Mouse (Mus musculus): ENCODE data around the gene Gm20388. TPM values are rescaled to one million over a fixed set of nuclear protein-coding genes. Genes with fewer than 3 reads are reported as not detected.

The Gm20388 gene
- polyA plus RNA-seq, 1 experiment from 2014 or later, result 47.1 TPM

- WGBS (ENCODE audit: missing documents), result 63% methylated on average over 5 of the region's 5 CpGs
- no peaks in the 10 kb centered on the region for H3K79me2 ChIP-seq (ENCODE audit: inconsistent target)
- H3K4me3 ChIP-seq (ENCODE audit: inconsistent target), result no peak overlapping the region
- H3K27ac ChIP-seq, result no peak overlapping the region
- H3K36me3 ChIP-seq (ENCODE audit: inconsistent target), result no peaks in the 10 kb centered on the region
These were observed 460.5 kb downstream of the Gm20388 start for GRCm38 (mm10) chr8:120371146-120371545.

- 77% methylated on average over 7 of the region's 8 CpGs for WGBS (ENCODE audit: missing documents)
- no peaks in the 10 kb centered on the region for H3K36me3 ChIP-seq (ENCODE audit: inconsistent target)
- H3K27ac ChIP-seq, result no peak overlapping the region
- no peak overlapping the region for H3K4me3 ChIP-seq (ENCODE audit: inconsistent target)
- H3K79me2 ChIP-seq (ENCODE audit: inconsistent target), result no peaks in the 10 kb centered on the region
These were observed 461.2 kb downstream of the Gm20388 start for GRCm38 (mm10) chr8:120371725-120372457.

- H3K4me3 ChIP-seq (ENCODE audit: inconsistent target), result no peak overlapping the region
- WGBS (ENCODE audit: missing documents), result 94% methylated on average over 6 of the region's 6 CpGs
- H3K27ac ChIP-seq, result no peak overlapping the region
- H3K79me2 ChIP-seq (ENCODE audit: inconsistent target), result no peaks in the 10 kb centered on the region
- H3K36me3 ChIP-seq (ENCODE audit: inconsistent target), result no peaks in the 10 kb centered on the region
These were observed 462.0 kb downstream of the Gm20388 start for GRCm38 (mm10) chr8:120372684-120373083.

- Histone ChIP-seq H3K36me3 (ENCODE audit: inconsistent target) (no peaks in the 10 kb centered on the region), H3K4me3 (ENCODE audit: inconsistent target) (no peak overlapping the region), H3K79me2 (ENCODE audit: inconsistent target) (no peaks in the 10 kb centered on the region), H3K27ac (no peak overlapping the region)
- WGBS (ENCODE audit: missing documents), result 76% methylated on average over 3 of the region's 3 CpGs
These were observed 463.0 kb downstream of the Gm20388 start for GRCm38 (mm10) chr8:120373621-120374020.

- H3K36me3 ChIP-seq (ENCODE audit: inconsistent target), result no peaks in the 10 kb centered on the region
- no peak overlapping the region for H3K27ac ChIP-seq
- WGBS (ENCODE audit: missing documents), result 100% methylated on average over 1 of the region's 1 CpGs
- H3K4me3 ChIP-seq (ENCODE audit: inconsistent target), result no peak overlapping the region
- no peaks in the 10 kb centered on the region for H3K79me2 ChIP-seq (ENCODE audit: inconsistent target)
These were observed 463.4 kb downstream of the Gm20388 start for GRCm38 (mm10) chr8:120374070-120374469.

DNA sequence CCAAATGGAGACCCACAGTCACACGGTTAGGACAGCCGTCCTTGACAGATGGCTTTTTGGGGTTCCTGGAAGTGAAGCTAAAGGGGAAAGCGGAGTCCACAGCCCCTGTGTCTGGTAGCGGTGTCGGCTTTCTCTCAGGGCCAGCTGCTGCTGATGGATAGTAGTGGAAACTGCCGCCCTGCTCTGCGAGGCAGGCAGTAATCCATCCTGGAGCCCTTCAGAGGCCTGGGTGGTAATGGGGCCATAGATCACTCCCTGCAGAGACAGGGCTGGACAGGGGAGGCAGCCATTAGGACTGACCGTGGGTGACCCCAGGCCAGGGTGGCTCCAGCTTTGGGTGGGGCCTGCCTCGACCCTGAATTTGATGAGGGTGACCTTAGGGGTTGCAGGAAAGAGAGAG is 463.9 kb downstream of the Gm20388 start:
- Histone ChIP-seq H3K79me2 (ENCODE audit: inconsistent target) (no peaks in the 10 kb centered on the region), H3K4me3 (ENCODE audit: inconsistent target) (no peak overlapping the region), H3K36me3 (ENCODE audit: inconsistent target) (no peaks in the 10 kb centered on the region), H3K27ac (no peak overlapping the region)
- 77% methylated on average over 9 of the region's 9 CpGs for WGBS (ENCODE audit: missing documents)

- no peaks in the 10 kb centered on the region for H3K36me3 ChIP-seq (ENCODE audit: inconsistent target)
- H3K27ac ChIP-seq, result no peak overlapping the region
- no peaks in the 10 kb centered on the region for H3K79me2 ChIP-seq (ENCODE audit: inconsistent target)
- no peak overlapping the region for H3K4me3 ChIP-seq (ENCODE audit: inconsistent target)
- WGBS (ENCODE audit: missing documents), result 32% methylated on average over 5 of the region's 5 CpGs
These were observed 464.5 kb downstream of the Gm20388 start for GRCm38 (mm10) chr8:120375170-120375569.

- WGBS (ENCODE audit: missing documents), result 83% methylated on average over 4 of the region's 4 CpGs
- no peaks in the 10 kb centered on the region for H3K36me3 ChIP-seq (ENCODE audit: inconsistent target)
- H3K79me2 ChIP-seq (ENCODE audit: inconsistent target), result no peaks in the 10 kb centered on the region
- H3K27ac ChIP-seq, result no peak overlapping the region
- H3K4me3 ChIP-seq (ENCODE audit: inconsistent target), result no peak overlapping the region
These were observed 465.6 kb downstream of the Gm20388 start for GRCm38 (mm10) chr8:120376215-120376614.

DNA sequence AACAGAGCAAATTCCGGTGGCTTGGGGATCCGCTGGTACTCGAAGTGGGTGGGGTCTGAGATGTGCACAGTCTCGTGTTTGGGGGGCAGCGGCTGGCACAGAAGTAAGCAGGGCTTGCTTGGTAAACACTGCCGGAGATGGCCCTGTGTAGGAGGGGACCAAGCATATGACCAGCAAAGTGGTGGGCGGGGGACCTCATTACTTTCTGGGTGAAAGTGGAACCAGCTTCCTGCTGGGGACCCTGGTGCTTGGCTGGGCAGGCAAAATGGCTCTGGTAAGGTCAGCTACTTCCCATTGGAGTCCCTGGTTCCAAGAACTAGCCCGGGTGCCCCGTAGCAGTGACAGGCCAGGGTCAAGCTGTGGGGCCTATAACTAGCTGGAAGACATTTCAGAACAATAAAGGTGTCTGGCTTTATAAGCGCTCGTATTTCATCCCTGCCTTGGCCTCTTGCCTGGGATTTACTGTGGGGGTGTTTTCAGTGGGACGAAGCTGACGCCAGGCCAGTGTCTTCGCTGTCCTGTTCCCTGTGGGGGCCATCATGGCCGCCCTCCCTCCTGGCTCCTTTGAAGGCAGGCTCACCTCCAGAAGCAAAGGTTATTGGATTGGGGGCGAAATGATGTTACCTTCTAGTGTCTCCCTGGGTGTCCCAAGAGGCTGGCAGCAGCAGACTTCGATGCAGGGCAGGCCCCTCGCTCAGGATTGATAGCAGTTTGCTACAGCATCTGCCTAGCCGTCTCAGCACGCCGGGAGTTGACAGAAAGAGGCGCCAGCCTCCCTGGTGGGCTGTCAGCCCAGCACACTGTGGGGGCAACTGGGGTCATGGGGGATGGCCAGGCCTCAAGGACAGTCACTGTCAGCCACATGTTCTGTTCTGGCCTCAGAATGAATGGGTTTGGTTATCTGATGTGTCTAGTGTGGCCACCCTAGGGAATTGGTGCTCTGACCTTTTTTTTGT is 466.5 kb downstream of the Gm20388 start:
- 85% methylated on average over 22 of the region's 22 CpGs for WGBS (ENCODE audit: missing documents)
- no peak overlapping the region for H3K4me3 ChIP-seq (ENCODE audit: inconsistent target)
- H3K79me2 ChIP-seq (ENCODE audit: inconsistent target), result no peaks in the 10 kb centered on the region
- no peak overlapping the region for H3K27ac ChIP-seq
- H3K36me3 ChIP-seq (ENCODE audit: inconsistent target), result no peaks in the 10 kb centered on the region

DNA sequence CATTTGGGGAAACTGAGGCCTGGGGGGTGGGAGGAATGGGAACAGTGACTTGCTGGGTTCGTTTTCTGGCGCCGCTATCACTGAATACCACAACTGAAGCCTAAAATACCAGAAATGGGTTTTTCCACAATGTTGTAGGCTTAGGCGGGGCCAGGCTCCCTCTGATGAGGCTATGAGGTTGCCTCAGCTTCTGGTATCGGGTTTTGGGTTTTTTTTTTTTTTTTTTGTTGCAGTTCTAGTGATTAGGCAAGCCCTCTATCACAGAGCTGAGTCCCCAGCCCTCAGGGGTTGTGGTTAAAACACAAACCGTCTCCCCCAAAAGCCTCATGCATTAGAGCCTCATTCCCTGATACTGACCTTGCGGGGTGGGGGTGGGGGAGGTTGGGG is 467.2 kb downstream of the Gm20388 start:
- no peaks in the 10 kb centered on the region for H3K36me3 ChIP-seq (ENCODE audit: inconsistent target)
- no peak overlapping the region for H3K4me3 ChIP-seq (ENCODE audit: inconsistent target)
- WGBS (ENCODE audit: missing documents), result 30% methylated on average over 7 of the region's 7 CpGs
- H3K79me2 ChIP-seq (ENCODE audit: inconsistent target), result no peaks in the 10 kb centered on the region
- no peak overlapping the region for H3K27ac ChIP-seq

DNA sequence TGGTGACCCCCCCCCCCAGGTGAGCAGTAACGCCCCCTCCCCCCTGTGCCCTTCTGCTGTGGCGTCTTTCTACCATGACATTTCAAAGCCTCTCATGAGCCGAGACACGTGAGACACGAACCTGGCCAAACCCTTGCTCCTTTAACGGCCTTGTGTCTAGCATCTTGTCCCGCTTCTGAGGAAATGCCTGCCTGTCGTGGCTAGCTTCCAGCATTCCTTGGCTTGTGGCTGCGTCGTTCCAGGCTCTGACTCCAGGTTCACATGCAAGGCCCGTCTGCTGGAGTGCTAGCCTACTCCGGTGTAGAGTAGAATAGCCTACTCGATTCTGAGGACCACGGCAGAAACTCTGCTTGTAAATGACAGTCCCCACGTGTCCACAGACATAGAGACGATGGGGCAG is 467.7 kb downstream of the Gm20388 start:
- Histone ChIP-seq H3K36me3 (ENCODE audit: inconsistent target) (no peaks in the 10 kb centered on the region), H3K4me3 (ENCODE audit: inconsistent target) (no peak overlapping the region), H3K79me2 (ENCODE audit: inconsistent target) (no peaks in the 10 kb centered on the region), H3K27ac (no peak overlapping the region)
- WGBS (ENCODE audit: missing documents), result 47% methylated on average over 15 of the region's 16 CpGs

GRCm38 (mm10) chr8:120379015-120379414 is 468.4 kb downstream of the Gm20388 start:
- Histone ChIP-seq H3K79me2 (ENCODE audit: inconsistent target) (no peaks in the 10 kb centered on the region), H3K4me3 (ENCODE audit: inconsistent target) (no peak overlapping the region), H3K36me3 (ENCODE audit: inconsistent target) (no peaks in the 10 kb centered on the region), H3K27ac (no peak overlapping the region)
- 48% methylated on average over 3 of the region's 3 CpGs for WGBS (ENCODE audit: missing documents)

DNA sequence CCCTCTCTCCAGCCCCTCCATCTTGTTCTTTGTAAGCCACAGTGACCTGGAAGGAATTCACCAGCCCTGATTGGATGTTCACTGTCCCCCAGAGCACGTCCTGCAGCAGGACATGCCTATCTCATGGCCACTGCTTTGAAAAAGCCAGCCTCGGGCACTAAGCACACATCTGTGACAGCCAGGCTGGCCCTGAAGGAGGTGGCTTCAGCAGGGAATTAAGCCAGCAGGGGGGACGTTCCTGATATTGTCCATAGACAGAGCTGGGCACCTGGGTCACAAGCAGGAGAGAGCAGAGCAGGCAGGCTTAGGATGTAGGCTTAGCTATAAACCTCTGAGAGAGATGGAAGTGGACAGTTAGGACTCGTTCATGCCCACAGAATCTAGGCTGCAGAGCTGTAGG is 471.2 kb downstream of the Gm20388 start:
- 70% methylated on average over 4 of the region's 4 CpGs for WGBS (ENCODE audit: missing documents)
- no peak overlapping the region for H3K27ac ChIP-seq
- no peak overlapping the region for H3K4me3 ChIP-seq (ENCODE audit: inconsistent target)
- H3K79me2 ChIP-seq (ENCODE audit: inconsistent target), result no peaks in the 10 kb centered on the region
- H3K36me3 ChIP-seq (ENCODE audit: inconsistent target), result no peaks in the 10 kb centered on the region

- 31% methylated on average over 19 of the region's 19 CpGs for WGBS (ENCODE audit: missing documents)
- Histone ChIP-seq H3K4me3 (ENCODE audit: inconsistent target) (no peak overlapping the region), H3K79me2 (ENCODE audit: inconsistent target) (no peaks in the 10 kb centered on the region), H3K27ac (no peak overlapping the region), H3K36me3 (ENCODE audit: inconsistent target) (no peaks in the 10 kb centered on the region)
These were observed 472.0 kb downstream of the Gm20388 start for GRCm38 (mm10) chr8:120382436-120383203.

Data from macrophage (primary cell).